Mouse (Mus musculus): ENCODE data around the gene Rfc3. TPM values are rescaled to one million over a fixed set of nuclear protein-coding genes. Genes with fewer than 3 reads are reported as not detected.
A peak's percentile ranks its signal among the peaks of the same experiment; 100 is the strongest.

Gene Rfc3
- total and polyA plus RNA-seq, 3 experiments = 105 to 211 (median 118) TPM

DNA sequence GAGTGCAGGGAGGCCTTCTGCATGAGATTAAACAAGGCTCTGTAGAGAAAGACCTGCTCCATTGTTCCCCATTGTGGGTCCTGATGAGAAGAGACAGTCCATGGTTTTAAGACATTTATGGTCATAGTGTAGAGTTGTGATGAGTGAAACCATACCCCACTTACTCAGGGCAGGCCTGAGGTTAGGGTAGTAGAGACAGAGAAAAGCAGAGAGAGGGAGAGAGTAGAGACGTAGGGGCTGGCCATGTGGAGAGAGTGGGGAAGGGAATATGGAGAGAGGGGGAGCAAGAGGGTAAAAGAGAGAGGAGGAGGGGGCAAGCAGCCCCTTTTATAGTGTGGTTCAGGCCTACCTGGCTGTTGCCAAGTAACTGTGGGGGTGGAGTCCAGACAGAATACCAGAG, 8.9 kb downstream of the Rfc3 start:
- Histone ChIP-seq H3K9me3 (replicated peaks; ENCODE audit: insufficient read depth, low read length) (no peaks in the 10 kb centered on the region), H3K27ac (ENCODE audit: control insufficient read depth, low read depth, low read length) (no peak overlapping the region), H3K79me2 (ENCODE audit: control insufficient read depth, insufficient read depth, low read length, poor library complexity) (no peaks in the 10 kb centered on the region), H3K4me3 (ENCODE audit: control insufficient read depth in 1 of 2, insufficient read depth in 1 of 2, low read depth in 2 of 2, low read length in 2 of 2) (no peak overlapping the region), H3K4me1 (ENCODE audit: control insufficient read depth in 1 of 2, insufficient read depth in 2 of 2, low read length in 2 of 2) (no peaks in the 10 kb centered on the region), H3K36me3 (ENCODE audit: control insufficient read depth in 1 of 2, insufficient read depth in 2 of 2, low read length in 2 of 2) (peaks cover 0 to 13% of the 10 kb centered on the region in 2 experiments; a peak in 3 of 4 replicates), H3K9ac (ENCODE audit: control insufficient read depth, low read depth, low read length, poor library complexity, severe bottlenecking) (no peak overlapping the region), H3K27me3 (ENCODE audit: control insufficient read depth in 1 of 2, insufficient read depth in 2 of 2, low read length in 2 of 2) (no peaks in the 10 kb centered on the region)
- TF ChIP-seq EP300 (IDR thresholded peaks at IDR 0.05; ENCODE audit: low read depth in 1 of 2, low read length in 2 of 2) (no peak), POLR2AphosphoS2 (IDR thresholded peaks at IDR 0.05; ENCODE audit: low read length) (0 out of 2 replicates have a peak, but pooled peaks have one; percentile 37), ETS1 (IDR thresholded peaks at IDR 0.05; ENCODE audit: low read depth, low read length) (no peak)
- DNase-seq (ENCODE audit: low read depth, low spot score) = no peak

DNA sequence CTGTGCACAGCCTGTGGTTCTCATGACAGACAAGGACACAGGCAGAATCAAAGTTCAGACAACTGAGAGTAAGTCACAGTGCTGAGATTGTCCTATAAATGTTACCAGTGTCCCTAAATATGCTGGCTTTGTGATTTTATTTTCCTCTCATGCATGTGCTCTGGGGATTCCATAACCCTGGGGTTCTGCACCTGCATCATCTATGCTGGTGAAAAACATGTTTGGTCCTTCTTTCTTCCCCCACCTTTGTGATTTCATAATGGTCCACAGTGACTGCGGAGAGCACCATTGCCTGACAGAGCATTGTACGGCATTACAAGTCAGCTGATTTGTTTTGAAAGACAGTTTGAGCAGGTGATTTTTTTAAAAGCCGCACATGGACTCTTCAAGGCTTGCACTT, 45.1 kb downstream of the Rfc3 start, which contains the start of gene Vmn2r18:
Gene Vmn2r18 (minus strand): TSS at position 101 of the 400 bp plus-strand sequence.
- no peak within 1 kb of the TSS for H3K27ac ChIP-seq (ENCODE audit: control insufficient read depth, low read depth, low read length)
- no peaks in the 10 kb centered on the region for H3K79me2 ChIP-seq (ENCODE audit: control insufficient read depth, insufficient read depth, low read length, poor library complexity)
- peaks cover 0 to 1% of the 10 kb centered on the region in 2 experiments; a peak in 1 of 4 replicates for H3K27me3 ChIP-seq (ENCODE audit: control insufficient read depth in 1 of 2, insufficient read depth in 2 of 2, low read length in 2 of 2)
- H3K4me3 ChIP-seq (ENCODE audit: control insufficient read depth in 1 of 2, insufficient read depth in 1 of 2, low read depth in 2 of 2, low read length in 2 of 2) = no peak within 1 kb of the TSS
- no peak within 1 kb of the TSS for H3K9ac ChIP-seq (ENCODE audit: control insufficient read depth, low read depth, low read length, poor library complexity, severe bottlenecking)
- DNase-seq (ENCODE audit: low read depth, low spot score) = no peak
- H3K9me3 ChIP-seq (replicated peaks; ENCODE audit: insufficient read depth, low read length) = no peaks in the 10 kb centered on the region
- TF ChIP-seq ZNF384 (IDR thresholded peaks at IDR 0.05; ENCODE audit: low read depth, low read length) (no peak), BHLHE40 (IDR thresholded peaks at IDR 0.05; ENCODE audit: borderline replicate concordance, low read depth, low read length) (no peak), CTCF (IDR thresholded peaks at IDR 0.05 in 2 of 3, conservative IDR thresholded peaks at IDR 0.05 in 1 of 3; ENCODE audit: control insufficient read depth in 1 of 3, insufficient read depth in 1 of 3, low read depth in 2 of 3, low read length in 3 of 3, poor library complexity in 1 of 3, severe bottlenecking in 1 of 3) (no peak), MYC (IDR thresholded peaks at IDR 0.05; ENCODE audit: low read depth, low read length) (no peak), CHD1 (IDR thresholded peaks at IDR 0.05; ENCODE audit: low read depth, low read length) (no peak), SIN3A (IDR thresholded peaks at IDR 0.05; ENCODE audit: low read length) (no peak), MYB (IDR thresholded peaks at IDR 0.05; ENCODE audit: low read depth, low read length) (no peak), TBP (IDR thresholded peaks at IDR 0.05; ENCODE audit: low read depth, low read length) (no peak), ZMIZ1 (IDR thresholded peaks at IDR 0.05; ENCODE audit: low read depth, low read length) (no peak), NELFE (IDR thresholded peaks at IDR 0.05; ENCODE audit: low read depth, low read length) (no peak)
- H3K36me3 ChIP-seq (ENCODE audit: control insufficient read depth in 1 of 2, insufficient read depth in 2 of 2, low read length in 2 of 2) = no peaks in the 10 kb centered on the region
- no peaks in the 10 kb centered on the region for H3K4me1 ChIP-seq (ENCODE audit: control insufficient read depth in 1 of 2, insufficient read depth in 2 of 2, low read length in 2 of 2)

- H3K9ac ChIP-seq (ENCODE audit: control insufficient read depth, low read depth, low read length, poor library complexity, severe bottlenecking) = no peak overlapping the region
- H3K36me3 ChIP-seq (ENCODE audit: control insufficient read depth in 1 of 2, insufficient read depth in 2 of 2, low read length in 2 of 2) = no peaks in the 10 kb centered on the region
- no peak for DNase-seq (ENCODE audit: low read depth, low spot score)
- no peak overlapping the region for H3K4me3 ChIP-seq (ENCODE audit: control insufficient read depth in 1 of 2, insufficient read depth in 1 of 2, low read depth in 2 of 2, low read length in 2 of 2)
- H3K9me3 ChIP-seq (replicated peaks; ENCODE audit: insufficient read depth, low read length) = no peaks in the 10 kb centered on the region
- H3K27ac ChIP-seq (ENCODE audit: control insufficient read depth, low read depth, low read length) = no peak overlapping the region
- H3K79me2 ChIP-seq (ENCODE audit: control insufficient read depth, insufficient read depth, low read length, poor library complexity) = no peaks in the 10 kb centered on the region
- TF ChIP-seq CHD2 (IDR thresholded peaks at IDR 0.05; ENCODE audit: low read length) (no peak), MYC (IDR thresholded peaks at IDR 0.05; ENCODE audit: low read depth, low read length) (no peak), SMC3 (IDR thresholded peaks at IDR 0.05; ENCODE audit: low read depth, low read length) (no peak), BHLHE40 (IDR thresholded peaks at IDR 0.05; ENCODE audit: borderline replicate concordance, low read depth, low read length) (no peak), CTCF (IDR thresholded peaks at IDR 0.05 in 2 of 3, conservative IDR thresholded peaks at IDR 0.05 in 1 of 3; ENCODE audit: control insufficient read depth in 1 of 3, insufficient read depth in 1 of 3, low read depth in 2 of 3, low read length in 3 of 3, poor library complexity in 1 of 3, severe bottlenecking in 1 of 3) (no peak), JUND (IDR thresholded peaks at IDR 0.05; ENCODE audit: low read depth, low read length) (no peak), CHD1 (IDR thresholded peaks at IDR 0.05; ENCODE audit: low read depth, low read length) (no peak), GABPA (IDR thresholded peaks at IDR 0.05; ENCODE audit: low read depth, low read length) (no peak), HCFC1 (IDR thresholded peaks at IDR 0.05; ENCODE audit: low read depth, low read length) (no peak), SIN3A (IDR thresholded peaks at IDR 0.05; ENCODE audit: low read length) (no peak), POLR2A (IDR thresholded peaks at IDR 0.05; ENCODE audit: control insufficient read depth in 1 of 2, insufficient read depth in 1 of 2, low read depth in 1 of 2, low read length in 2 of 2, poor library complexity in 1 of 2) (no peak), POLR2AphosphoS5 (IDR thresholded peaks at IDR 0.05; ENCODE audit: borderline replicate concordance, low read depth, low read length) (no peak), ZMIZ1 (IDR thresholded peaks at IDR 0.05; ENCODE audit: low read depth, low read length) (no peak), MEF2A (IDR thresholded peaks at IDR 0.05; ENCODE audit: extremely low read depth, insufficient replicate concordance, low read depth, low read length, poor library complexity, severe bottlenecking) (no peak), NRF1 (IDR thresholded peaks at IDR 0.05; ENCODE audit: insufficient read depth, low read depth, low read length, poor library complexity, severe bottlenecking) (no peak), EP300 (IDR thresholded peaks at IDR 0.05; ENCODE audit: low read depth in 1 of 2, low read length in 2 of 2) (no peak), RAD21 (IDR thresholded peaks at IDR 0.05; ENCODE audit: low read depth, low read length) (no peak)
- no peaks in the 10 kb centered on the region for H3K4me1 ChIP-seq (ENCODE audit: control insufficient read depth in 1 of 2, insufficient read depth in 2 of 2, low read length in 2 of 2)
- peaks cover 0 to 1% of the 10 kb centered on the region in 2 experiments; a peak in 1 of 4 replicates for H3K27me3 ChIP-seq (ENCODE audit: control insufficient read depth in 1 of 2, insufficient read depth in 2 of 2, low read length in 2 of 2)
These were observed 49.3 kb downstream of the Rfc3 start for GRCm38 (mm10) chr5:151601696-151602095.
